Mouse (Mus musculus) neural tube, embryonic 14.5 days (tissue): ENCODE measurements at regions not wholly inside any gene's neighbourhood (a gene's known extent, or its start where the extent isn't known, plus 50 kb on each side); places are given as distances from the start of the nearest gene placed in this dataset.

Source experiments
- ATAC-seq: fragments of 200-750 bp; cut with Nextera tagmentation; 2 replicates; pipeline ENCODE4 v1.8.0; 2017; ENCODE audit warnings: low read depth, mild to moderate bottlenecking, moderate TSS enrichment, moderate library complexity
- H3K27ac ChIP-seq: fragments of 300-500 bp; sonication (generic); 2 replicates; pipeline ENCODE4 v1.5.1; 2014; ENCODE audit warnings: low read depth, mild to moderate bottlenecking, control low read depth, low read length, moderate library complexity, mixed read lengths
- H3K27me3 ChIP-seq: fragments of 300-500 bp; sonication (generic); 2 replicates; pipeline ENCODE4 v1.6.1; 2014; ENCODE audit warnings: low read length; ENCODE audit not compliant: control insufficient read depth, insufficient read depth
- H3K36me3 ChIP-seq: fragments of 300-500 bp; sonication (generic); 2 replicates; pipeline ENCODE4 v1.6.1; 2014; ENCODE audit warnings: low read length, mixed read lengths; ENCODE audit not compliant: control insufficient read depth, insufficient read depth
- H3K4me1 ChIP-seq: fragments of 300-500 bp; sonication (generic); 2 replicates; pipeline ENCODE4 v1.6.1; 2014; ENCODE audit warnings: low read length; ENCODE audit not compliant: control insufficient read depth, insufficient read depth
- H3K4me2 ChIP-seq: fragments of 300-500 bp; sonication (generic); 2 replicates; pipeline ENCODE4 v1.6.1; 2014; ENCODE audit warnings: mild to moderate bottlenecking, low read depth, low read length, control low read depth
- H3K4me3 ChIP-seq: fragments of 300-500 bp; sonication (generic); 2 replicates; pipeline ENCODE4 v1.5.1; 2014; ENCODE audit warnings: low read depth, low read length, control low read depth, mixed read lengths
- H3K9ac ChIP-seq: fragments of 300-500 bp; sonication (generic); replicated peaks from 2 replicates; pipeline ENCODE4 v1.6.1; 2014; ENCODE audit warnings: low read depth, mild to moderate bottlenecking, control low read depth, low read length, mixed read lengths
- H3K9me3 ChIP-seq: fragments of 300-500 bp; sonication (generic); 2 replicates; pipeline ENCODE4 v1.6.1; 2016; ENCODE audit warnings: low read length; ENCODE audit not compliant: control insufficient read depth
- WGBS: fragments of 180-500 bp; shearing (Covaris S2); extraction: QIAGEN DNeasy Blood & Tissue Kit; methylation state at CpG from one replicate; pipeline ENCODE4 v1.1.7; 2014; 5-methylcytosine and 5-hydroxymethylcytosine counted together

- H3K9me3 ChIP-seq = no peaks in the 10 kb centered on the region
- no peak overlapping the region for H3K27ac ChIP-seq
- ATAC-seq = no peak
- H3K4me3 ChIP-seq = no peak overlapping the region
- WGBS = 64% methylated on average over 5 of the region's 5 CpGs
- no peak overlapping the region for H3K4me2 ChIP-seq
- H3K4me1 ChIP-seq = no peaks in the 10 kb centered on the region
- no peaks in the 10 kb centered on the region for H3K27me3 ChIP-seq
- H3K36me3 ChIP-seq = no peaks in the 10 kb centered on the region
- no peak overlapping the region for H3K9ac ChIP-seq
These were observed 720.7 kb downstream of the Hace1 start for GRCm38 (mm10) chr10:46298352-46298751.

GRCm38 (mm10) chr10:46299521-46299920, 721.9 kb downstream of the Hace1 start:
- 44% methylated on average over 3 of the region's 3 CpGs for WGBS
- no peak for ATAC-seq
- Histone ChIP-seq H3K36me3 (no peaks in the 10 kb centered on the region), H3K9me3 (no peaks in the 10 kb centered on the region), H3K27ac (no peak overlapping the region), H3K27me3 (no peaks in the 10 kb centered on the region), H3K9ac (no peak overlapping the region), H3K4me2 (no peak overlapping the region), H3K4me3 (no peak overlapping the region), H3K4me1 (no peaks in the 10 kb centered on the region)

GRCm38 (mm10) chr10:46320328-46321038, 742.9 kb downstream of the Hace1 start:
- 90% methylated on average over 5 of the region's 5 CpGs for WGBS

GRCm38 (mm10) chr10:46321040-46321439, 743.4 kb downstream of the Hace1 start:
- H3K4me3 ChIP-seq = no peak overlapping the region
- H3K4me2 ChIP-seq = no peak overlapping the region
- ATAC-seq = no peak
- H3K4me1 ChIP-seq = no peaks in the 10 kb centered on the region
- no peak overlapping the region for H3K27ac ChIP-seq
- no peak overlapping the region for H3K9ac ChIP-seq
- 92% methylated on average over 3 of the region's 3 CpGs for WGBS
- H3K27me3 ChIP-seq = no peaks in the 10 kb centered on the region
- no peaks in the 10 kb centered on the region for H3K36me3 ChIP-seq
- no peaks in the 10 kb centered on the region for H3K9me3 ChIP-seq

More at GRCm38 (mm10) chr10:46320328-46321038, 742.9 kb downstream of the Hace1 start:
- ATAC-seq = no peak
- Histone ChIP-seq H3K4me1 (no peaks in the 10 kb centered on the region), H3K9me3 (no peaks in the 10 kb centered on the region), H3K4me2 (no peak overlapping the region), H3K9ac (no peak overlapping the region), H3K27ac (no peak overlapping the region), H3K27me3 (no peaks in the 10 kb centered on the region), H3K36me3 (no peaks in the 10 kb centered on the region), H3K4me3 (no peak overlapping the region)

GRCm38 (mm10) chr10:46329052-46329451, 751.4 kb downstream of the Hace1 start:
- Histone ChIP-seq H3K9me3 (no peaks in the 10 kb centered on the region), H3K4me3 (no peak overlapping the region), H3K27ac (no peak overlapping the region), H3K4me2 (no peak overlapping the region), H3K4me1 (no peaks in the 10 kb centered on the region), H3K27me3 (no peaks in the 10 kb centered on the region), H3K36me3 (no peaks in the 10 kb centered on the region), H3K9ac (no peak overlapping the region)
- ATAC-seq = no peak
- WGBS = 93% methylated on average over 1 of the region's 1 CpGs

GRCm38 (mm10) chr10:46331599-46332283, 754.1 kb downstream of the Hace1 start:
- no peaks in the 10 kb centered on the region for H3K9me3 ChIP-seq
- ATAC-seq = no peak
- no peak overlapping the region for H3K4me3 ChIP-seq
- H3K4me2 ChIP-seq = no peak overlapping the region
- H3K27me3 ChIP-seq = no peaks in the 10 kb centered on the region
- no peak overlapping the region for H3K9ac ChIP-seq
- no peaks in the 10 kb centered on the region for H3K36me3 ChIP-seq
- H3K27ac ChIP-seq = no peak overlapping the region
- no peaks in the 10 kb centered on the region for H3K4me1 ChIP-seq

GRCm38 (mm10) chr10:46333231-46333630, 755.6 kb downstream of the Hace1 start:
- H3K27me3 ChIP-seq = no peaks in the 10 kb centered on the region
- H3K4me1 ChIP-seq = no peaks in the 10 kb centered on the region
- no peak overlapping the region for H3K4me2 ChIP-seq
- no peak overlapping the region for H3K9ac ChIP-seq
- H3K36me3 ChIP-seq = no peaks in the 10 kb centered on the region
- ATAC-seq = no peak
- no peak overlapping the region for H3K4me3 ChIP-seq
- no peak overlapping the region for H3K27ac ChIP-seq
- no peaks in the 10 kb centered on the region for H3K9me3 ChIP-seq

GRCm38 (mm10) chr10:46345315-46345714, 767.7 kb downstream of the Hace1 start:
- WGBS = 50% methylated on average over 4 of the region's 4 CpGs
- H3K4me1 ChIP-seq = no peaks in the 10 kb centered on the region
- H3K36me3 ChIP-seq = no peaks in the 10 kb centered on the region
- H3K9me3 ChIP-seq = no peaks in the 10 kb centered on the region
- no peaks in the 10 kb centered on the region for H3K27me3 ChIP-seq
- H3K27ac ChIP-seq = no peak overlapping the region
- H3K9ac ChIP-seq = no peak overlapping the region
- H3K4me2 ChIP-seq = no peak overlapping the region
- no peak for ATAC-seq
- no peak overlapping the region for H3K4me3 ChIP-seq

- Histone ChIP-seq H3K9me3 (no peaks in the 10 kb centered on the region), H3K36me3 (no peaks in the 10 kb centered on the region), H3K9ac (no peak overlapping the region), H3K27me3 (no peaks in the 10 kb centered on the region), H3K4me3 (no peak overlapping the region), H3K27ac (no peak overlapping the region; the same call in 1 of the 2 replicates), H3K4me1 (0 out of 2 replicates have a peak, but pooled peaks cover 2% of the 10 kb centered on the region), H3K4me2 (no peak overlapping the region)
- WGBS = 21% methylated on average over 4 of the region's 4 CpGs
- ATAC-seq = peak; percentile 76
These were observed 772.0 kb downstream of the Hace1 start for GRCm38 (mm10) chr10:46349613-46350012.
